Mouse (Mus musculus) kidney, adult 2 months (tissue): ENCODE results near the gene Trib2. TPM values are rescaled to one million over a fixed set of nuclear protein-coding genes. Genes with fewer than 3 reads are reported as not detected.

Source experiments
- DNase-seq: peaks from one replicate; pipeline ENCODE4 v3.0.0; 2021
- H3K27ac ChIP-seq: fragments of 200-500 bp; 2 replicates; pipeline ENCODE4 v1.5.1; 2012; ENCODE audit warnings: low read depth, low read length, control low read depth, inconsistent platforms; ENCODE audit not compliant: insufficient read depth
- H3K27me3 ChIP-seq: fragments of 200-500 bp; replicated peaks from 2 replicates; pipeline ENCODE4 v1.6.1; 2012; ENCODE audit warnings: mild to moderate bottlenecking, moderate library complexity, low read length, inconsistent platforms; ENCODE audit not compliant: control insufficient read depth, insufficient read depth
- H3K36me3 ChIP-seq: fragments of 200-500 bp; 2 replicates; pipeline ENCODE4 v1.6.1; 2012; ENCODE audit warnings: mild to moderate bottlenecking, moderate library complexity, low read length, inconsistent platforms; ENCODE audit not compliant: control insufficient read depth, insufficient read depth
- H3K4me1 ChIP-seq: fragments of 200-500 bp; 2 replicates; pipeline ENCODE4 v1.6.1; 2011; ENCODE audit warnings: low read length; ENCODE audit not compliant: control insufficient read depth, insufficient read depth
- H3K4me3 ChIP-seq: fragments of 200-500 bp; 2 replicates; pipeline ENCODE4 v1.5.1; 2011; ENCODE audit warnings: mild to moderate bottlenecking, low read depth, low read length, control low read depth; ENCODE audit not compliant: insufficient read depth
- CTCF ChIP-seq: fragments of 200-500 bp; conservative IDR thresholded peaks from 2 replicates; pipeline ENCODE4 v1.5.1; 2011; ENCODE audit warnings: low read depth, mild to moderate bottlenecking, control low read depth, low read length, moderate library complexity, mixed read lengths; ENCODE audit not compliant: insufficient read depth, insufficient read length
- POLR2A ChIP-seq: fragments of 200-500 bp; IDR thresholded peaks from one replicate; pipeline ENCODE4 v1.6.1; 2011; ENCODE audit warnings: low read depth, low read length, control low read depth
- WGBS: fragments of 180-500 bp; shearing (Covaris S2); methylation state at CpG from one replicate; pipeline ENCODE4 v1.1.7; 2018; 5-methylcytosine and 5-hydroxymethylcytosine counted together
- polyA plus RNA-seq: library from polyadenylated mRNA; depleted of rRNA; stranded (reverse); fragments of >200 nt; gene quantifications from 2 replicates; pipeline ENCODE4 v1.2.3, GENCODE M21; 2012

Trib2 gene
- polyA plus RNA-seq, 1 experiment = 22.2 TPM

GRCm38 (mm10) chr12:15844701-15845100 lies 28.0 kb upstream of the Trib2 start:
- peaks cover 17% of the 10 kb centered on the region; the same call in 1 of the 2 replicates for H3K4me1 ChIP-seq
- H3K36me3 ChIP-seq = no peaks in the 10 kb centered on the region
- H3K27me3 ChIP-seq = no peaks in the 10 kb centered on the region
- no peak overlapping the region for H3K27ac ChIP-seq
- no peak overlapping the region for H3K4me3 ChIP-seq
- TF ChIP-seq POLR2A (no peak), CTCF (no peak)
- no peak for DNase-seq
- WGBS = 80% methylated on average over 3 of the region's 3 CpGs

- TF ChIP-seq POLR2A (no peak), CTCF (no peak)
- H3K27me3 ChIP-seq = no peaks in the 10 kb centered on the region
- no peaks in the 10 kb centered on the region for H3K36me3 ChIP-seq
- WGBS = 63% methylated on average over 12 of the region's 12 CpGs
- no peak overlapping the region for H3K4me3 ChIP-seq
- H3K4me1 ChIP-seq = peaks cover 11% of the 10 kb centered on the region; the same call in 1 of the 2 replicates
- DNase-seq = peak; percentile 93
- peak overlapping the region; percentile 99 for H3K27ac ChIP-seq
These were observed 24.3 kb upstream of the Trib2 start for GRCm38 (mm10) chr12:15840864-15841557.

- no peak for DNase-seq
- no peaks in the 10 kb centered on the region for H3K36me3 ChIP-seq
- peaks cover 8% of the 10 kb centered on the region; the same call in 1 of the 2 replicates for H3K4me1 ChIP-seq
- WGBS = 72% methylated on average over 2 of the region's 2 CpGs
- no peak overlapping the region for H3K27ac ChIP-seq
- H3K27me3 ChIP-seq = no peaks in the 10 kb centered on the region
- no peak for TF ChIP-seq POLR2A
- TF ChIP-seq CTCF = no peak
- H3K4me3 ChIP-seq = no peak overlapping the region
These were observed 21.5 kb upstream of the Trib2 start for GRCm38 (mm10) chr12:15838201-15838600.

- Histone ChIP-seq H3K36me3 (no peaks in the 10 kb centered on the region), H3K27ac (no peak overlapping the region), H3K4me1 (peaks cover 8% of the 10 kb centered on the region; the same call in 1 of the 2 replicates), H3K27me3 (no peaks in the 10 kb centered on the region), H3K4me3 (no peak overlapping the region)
- TF ChIP-seq POLR2A (no peak), CTCF (no peak)
- WGBS = 95% methylated on average over 4 of the region's 4 CpGs
- DNase-seq = no peak
These were observed 20.8 kb upstream of the Trib2 start for GRCm38 (mm10) chr12:15837566-15837965.

- no peaks in the 10 kb centered on the region for H3K4me1 ChIP-seq
- no peak overlapping the region for H3K4me3 ChIP-seq
- no peak overlapping the region for H3K27ac ChIP-seq
- no peaks in the 10 kb centered on the region for H3K36me3 ChIP-seq
- DNase-seq = no peak
- TF ChIP-seq POLR2A = no peak
- no peak for TF ChIP-seq CTCF
- H3K27me3 ChIP-seq = no peaks in the 10 kb centered on the region
- 94% methylated on average over 7 of the region's 7 CpGs for WGBS
These were observed 15.9 kb upstream of the Trib2 start for GRCm38 (mm10) chr12:15832674-15833052.

- H3K27ac ChIP-seq = no peak overlapping the region
These were observed 15.4 kb upstream of the Trib2 start for GRCm38 (mm10) chr12:15831941-15832673.

GRCm38 (mm10) chr12:15830750-15831149 lies 14.0 kb upstream of the Trib2 start:
- Histone ChIP-seq H3K36me3 (no peaks in the 10 kb centered on the region), H3K27me3 (no peaks in the 10 kb centered on the region), H3K4me3 (no peak overlapping the region), H3K4me1 (no peaks in the 10 kb centered on the region), H3K27ac (no peak overlapping the region)
- 82% methylated on average over 3 of the region's 3 CpGs for WGBS
- TF ChIP-seq CTCF (no peak), POLR2A (no peak)
- DNase-seq = peak; percentile 66

More at GRCm38 (mm10) chr12:15831941-15832673, 15.4 kb upstream of the Trib2 start:
- no peak for DNase-seq
- Histone ChIP-seq H3K27me3 (no peaks in the 10 kb centered on the region), H3K36me3 (no peaks in the 10 kb centered on the region), H3K4me1 (no peaks in the 10 kb centered on the region), H3K4me3 (no peak overlapping the region)
- 94% methylated on average over 3 of the region's 3 CpGs for WGBS
- no peak for TF ChIP-seq CTCF
- TF ChIP-seq POLR2A = no peak
